Mouse (Mus musculus) right cerebral cortex, postnatal 10 days (tissue): ENCODE measurements around the gene Fmnl2.
A peak's percentile ranks its signal among the peaks of the same experiment; 100 is the strongest.

Source experiments
- DNase-seq, 2 experiments: peaks; one replicate each; pipeline ENCODE4 v3.0.0; 2021; ENCODE audit warnings: low spot score in 2 of 2

The Fmnl2 gene

DNA sequence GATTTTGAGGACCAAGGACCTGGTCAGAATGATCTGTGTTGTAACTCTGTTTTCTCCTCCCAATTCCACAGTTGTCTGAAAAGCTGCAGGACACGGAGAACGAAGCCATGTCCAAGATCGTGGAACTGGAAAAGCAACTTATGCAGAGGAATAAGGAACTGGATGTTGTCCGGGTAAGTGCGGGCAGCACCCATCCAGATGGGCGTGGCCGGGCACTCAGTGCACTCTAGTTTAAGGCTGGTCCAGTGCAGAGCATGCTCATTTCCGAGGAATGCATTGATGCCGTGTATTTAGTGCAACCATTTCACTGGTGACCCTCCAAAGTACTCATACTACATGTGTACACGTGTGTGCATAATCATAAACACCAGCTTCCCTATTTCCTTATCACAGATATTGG, 247.7 kb downstream of the Fmnl2 start:
- no peak for DNase-seq

DNA sequence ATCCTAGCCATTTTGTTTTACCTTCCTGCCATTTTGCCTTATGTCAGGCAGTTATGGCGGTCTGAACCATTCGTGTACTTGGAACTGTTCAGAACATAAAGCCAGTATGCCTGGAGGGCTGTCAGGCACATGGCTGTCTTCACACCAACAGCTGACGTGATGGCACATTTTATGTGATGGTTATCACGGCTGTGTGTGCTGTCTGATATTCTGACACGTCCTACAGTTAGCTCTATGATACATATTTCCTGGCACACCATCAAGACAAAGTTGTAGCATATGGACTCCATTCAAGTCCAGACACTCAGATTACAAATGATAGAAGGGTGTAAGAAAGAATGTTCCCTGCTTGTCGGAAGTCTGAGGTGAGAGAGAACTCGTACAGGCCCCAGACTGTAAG, 248.4 kb downstream of the Fmnl2 start:
- DNase-seq, result peak in 1 of 2 experiments; percentile 67

DNA sequence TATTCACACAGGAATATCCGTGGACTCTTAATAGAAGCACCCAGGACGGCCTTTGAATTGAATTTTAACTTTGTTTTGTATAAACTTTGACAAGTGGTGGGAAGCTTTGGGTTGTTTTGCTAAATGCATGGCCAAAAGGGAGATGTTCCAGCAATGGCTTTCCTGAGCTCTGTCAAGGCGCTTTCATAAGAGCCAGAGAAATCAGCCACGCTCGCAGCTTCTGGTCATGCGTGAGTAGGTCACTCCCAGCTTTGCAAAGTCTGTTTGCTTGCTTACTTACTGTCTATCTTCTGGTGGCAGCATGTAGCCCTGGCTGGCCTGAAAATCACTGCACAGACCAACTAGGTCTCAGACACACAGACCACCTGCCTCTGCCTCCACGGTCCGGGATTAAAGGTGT, 248.8 kb downstream of the Fmnl2 start:
- DNase-seq, result no peak

DNA sequence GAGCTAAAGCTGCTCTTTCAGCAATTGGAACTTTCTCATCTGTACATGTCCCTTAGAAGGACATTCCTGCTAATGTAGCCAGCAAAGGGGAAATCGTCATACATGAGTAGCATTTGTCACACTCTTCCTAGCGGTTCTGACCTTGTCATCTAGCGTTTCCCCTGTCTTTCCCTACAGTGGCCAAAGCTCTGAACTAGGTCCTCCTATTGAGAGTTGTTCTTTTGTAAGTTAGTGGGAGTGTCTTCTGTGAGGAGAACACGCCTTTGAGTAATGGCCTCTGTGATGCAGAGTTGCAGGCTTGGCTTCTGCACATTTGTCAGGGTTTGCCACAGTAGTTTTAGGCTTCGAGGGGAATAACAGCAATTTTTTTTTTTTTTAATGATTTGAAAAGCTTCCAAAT, 250.9 kb downstream of the Fmnl2 start:
- DNase-seq, result no peak

DNA sequence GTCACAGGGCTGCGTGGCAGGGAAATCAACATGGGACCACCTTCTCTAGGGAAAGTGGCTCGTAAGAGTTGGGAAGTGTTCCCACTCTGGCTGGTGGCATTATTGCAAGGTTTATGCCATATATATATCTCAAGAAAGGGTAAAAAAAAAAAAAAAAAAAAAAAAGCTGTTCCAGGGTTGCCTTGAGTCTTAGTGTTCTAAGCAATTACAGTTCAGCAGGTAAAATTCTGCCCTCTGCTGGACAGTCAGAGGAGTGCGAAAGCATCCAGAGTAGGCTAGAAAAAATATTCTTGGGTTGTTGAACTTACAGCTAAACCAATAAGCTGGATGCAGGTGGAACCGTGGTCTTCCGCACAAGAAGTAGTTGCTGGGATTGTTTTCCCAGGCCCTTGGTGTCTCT, 264.1 kb downstream of the Fmnl2 start:
- peak; percentile 61 to 67 for DNase-seq

DNA sequence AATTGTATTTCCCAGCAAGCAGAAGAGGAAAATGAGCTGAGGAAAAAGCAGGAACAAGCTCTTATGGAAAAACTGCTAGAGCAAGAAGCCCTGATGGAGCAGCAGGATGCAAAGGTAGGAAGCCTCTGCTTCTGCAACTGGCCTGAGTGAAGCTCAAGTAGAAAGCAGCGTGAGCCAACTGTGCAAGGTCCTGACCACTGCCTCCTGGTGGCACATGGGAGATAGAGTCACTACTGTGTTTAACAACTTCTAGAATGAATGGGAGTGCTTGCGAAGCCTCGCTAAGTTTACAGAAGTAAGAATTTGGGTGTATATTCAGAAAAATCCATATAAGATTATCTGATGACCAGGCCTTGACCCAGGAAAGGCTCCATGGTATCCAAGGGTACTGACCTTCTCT, 268.3 kb downstream of the Fmnl2 start:
- DNase-seq, result no peak

DNA sequence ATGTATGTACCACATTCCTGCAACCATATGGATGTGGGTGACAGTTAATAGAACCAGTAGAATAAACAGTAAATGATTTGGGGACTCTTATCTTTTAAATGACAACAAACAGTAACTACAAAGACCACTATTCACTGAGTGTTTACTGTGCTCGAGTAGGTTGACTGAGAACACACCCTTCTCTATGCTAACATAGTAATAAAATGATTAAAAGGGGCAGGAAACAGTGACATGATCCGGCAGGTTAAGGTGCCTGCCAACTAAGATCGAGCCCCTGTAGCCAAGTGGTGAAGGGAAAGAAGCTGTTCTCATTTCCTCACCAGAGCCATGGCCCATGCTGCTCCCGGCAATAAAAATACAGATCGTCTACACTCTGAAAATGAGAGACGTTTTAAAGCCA, 271.4 kb downstream of the Fmnl2 start:
- no peak for DNase-seq

DNA sequence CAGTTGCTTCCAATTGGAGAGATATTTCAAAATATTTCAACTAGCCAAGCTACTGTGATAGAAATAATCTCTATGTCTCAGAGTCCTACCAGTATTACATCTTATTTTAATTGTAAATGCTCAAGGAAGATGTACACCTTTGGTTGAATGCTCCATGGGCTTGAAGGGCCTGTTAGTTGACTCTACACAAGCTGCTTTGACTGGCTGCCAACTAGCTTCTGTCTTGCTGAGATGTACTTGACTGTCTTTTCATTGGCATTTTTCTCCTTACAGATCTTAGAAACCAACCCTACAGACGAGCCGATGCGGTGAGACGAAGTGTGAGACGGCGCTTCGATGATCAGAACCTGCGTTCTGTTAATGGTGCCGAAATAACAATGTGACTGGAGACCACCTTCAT, 273.9 kb downstream of the Fmnl2 start:
- no peak for DNase-seq

DNA sequence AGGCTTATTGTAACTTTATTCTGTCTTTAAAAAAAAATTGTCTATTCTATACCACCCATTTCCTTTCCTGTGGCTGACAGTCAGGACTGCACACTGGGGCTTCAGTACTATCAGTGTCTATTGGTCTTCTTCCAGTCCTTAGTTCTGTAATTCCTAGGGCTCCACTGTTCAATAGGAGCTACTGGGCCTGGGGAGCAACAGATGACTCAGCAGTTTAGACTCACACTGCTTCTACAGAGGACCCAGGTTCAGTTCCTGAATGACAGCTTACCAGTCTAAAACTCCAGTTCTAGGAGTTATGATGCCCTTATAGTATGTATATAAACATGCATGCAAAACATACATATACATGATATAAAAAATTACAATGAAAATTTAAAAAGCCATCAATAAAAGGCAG, 289.2 kb downstream of the Fmnl2 start:
- DNase-seq, result no peak

DNA sequence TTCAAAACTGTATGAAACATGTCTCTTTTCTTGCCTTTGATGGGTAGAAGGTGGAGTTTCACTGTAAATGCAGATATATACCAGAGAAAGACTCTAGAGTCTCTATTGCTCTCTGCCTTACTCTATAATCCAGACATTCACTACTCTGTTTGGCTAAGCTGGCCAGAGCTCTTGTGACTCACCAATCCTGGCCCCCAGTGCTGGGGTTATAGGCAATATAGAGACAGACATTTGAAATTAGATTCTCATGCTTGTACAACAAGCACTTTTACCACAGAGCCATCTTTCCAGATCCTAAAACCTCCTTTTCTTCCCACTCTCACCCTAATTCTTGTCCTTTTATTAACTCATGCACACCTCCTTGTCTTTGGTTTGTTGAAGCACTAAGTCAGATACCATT, 316.3 kb downstream of the Fmnl2 start:
- DNase-seq, result no peak

DNA sequence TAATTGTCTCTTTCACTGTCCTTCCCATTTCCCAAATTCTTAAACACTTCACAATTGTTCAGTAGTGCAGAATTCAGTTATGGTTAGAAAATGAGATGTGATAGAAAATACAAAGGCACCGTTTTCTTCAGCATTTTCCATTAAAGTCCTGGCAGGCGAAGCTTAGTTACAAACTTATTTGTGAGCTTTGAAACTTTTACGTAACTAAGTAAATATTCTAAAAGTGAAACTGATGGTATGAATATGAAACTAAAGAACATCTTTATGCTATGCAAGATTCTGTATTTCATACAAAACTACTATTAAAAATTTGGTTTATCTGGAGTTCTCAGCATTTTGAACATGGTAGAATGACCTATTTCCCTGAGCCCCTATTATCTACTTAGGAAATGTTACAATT, 321.3 kb downstream of the Fmnl2 start:
- DNase-seq, result no peak

DNA sequence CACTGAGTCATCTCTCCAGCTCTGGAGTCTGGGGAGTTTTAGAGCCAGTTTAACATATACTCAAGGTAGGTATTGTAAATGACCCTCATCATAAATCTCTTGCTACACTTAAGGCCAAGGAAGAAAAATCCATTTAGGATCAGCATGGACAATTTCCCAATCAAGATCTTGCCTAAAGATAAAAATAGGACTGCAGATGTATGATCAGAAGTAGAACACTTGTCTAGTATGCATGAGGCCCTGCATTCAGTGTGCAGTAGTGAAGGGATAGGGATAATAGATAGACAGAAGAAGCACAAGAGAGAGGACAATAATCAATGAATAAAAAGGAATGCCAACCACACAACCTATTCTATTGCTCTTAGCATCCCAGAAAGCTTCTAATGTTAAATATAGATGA, 322.2 kb downstream of the Fmnl2 start:
- no peak for DNase-seq
